Mouse (Mus musculus): ENCODE results near the gene Cbfa2t3.

DNA sequence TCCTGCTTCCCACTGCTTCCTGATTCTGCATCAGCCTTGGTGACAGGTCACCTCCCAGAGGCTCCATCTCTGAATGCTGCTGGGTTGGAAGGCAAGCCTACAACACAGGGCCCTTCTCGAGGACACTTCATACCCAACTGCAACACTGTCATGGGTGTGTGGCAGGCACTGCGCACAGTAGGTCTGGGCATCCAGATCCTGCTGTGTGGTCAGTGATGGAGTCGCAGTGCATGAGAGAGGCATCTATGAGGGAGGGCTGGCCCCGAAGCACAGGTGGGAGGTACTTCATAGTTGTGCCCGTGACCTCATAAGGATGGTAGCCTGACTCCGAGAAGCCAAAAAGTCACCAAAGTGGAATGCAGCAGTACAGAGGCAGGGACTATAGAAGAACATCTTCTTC is 26.3 kb upstream of the Cbfa2t3 start:
- TF ChIP-seq E2F4 (IDR thresholded peaks at IDR 0.05; ENCODE audit: borderline replicate concordance, low read depth, low read length) (no peak), CTCF (IDR thresholded peaks at IDR 0.05 in 2 of 3, conservative IDR thresholded peaks at IDR 0.05 in 1 of 3; ENCODE audit: control insufficient read depth in 1 of 3, insufficient read depth in 1 of 3, low read depth in 2 of 3, low read length in 3 of 3, poor library complexity in 1 of 3, severe bottlenecking in 1 of 3) (no peak), MXI1 (IDR thresholded peaks at IDR 0.05; ENCODE audit: low read depth, low read length) (no peak), CHD2 (IDR thresholded peaks at IDR 0.05; ENCODE audit: low read length) (no peak), SIN3A (IDR thresholded peaks at IDR 0.05; ENCODE audit: low read length) (no peak), POLR2A (IDR thresholded peaks at IDR 0.05; ENCODE audit: control insufficient read depth in 1 of 2, insufficient read depth in 1 of 2, low read depth in 1 of 2, low read length in 2 of 2, poor library complexity in 1 of 2) (no peak), ZMIZ1 (IDR thresholded peaks at IDR 0.05; ENCODE audit: low read depth, low read length) (no peak), KAT2A (conservative IDR thresholded peaks at IDR 0.05; ENCODE audit: low read depth, low read length) (no peak), USF2 (IDR thresholded peaks at IDR 0.05; ENCODE audit: borderline replicate concordance in 1 of 2, insufficient read depth in 1 of 2, low read depth in 1 of 2, low read length in 2 of 2) (no peak), ZC3H11A (IDR thresholded peaks at IDR 0.05; ENCODE audit: low read depth, low read length) (no peak), RAD21 (IDR thresholded peaks at IDR 0.05; ENCODE audit: low read depth, low read length) (no peak)

Measured in MEL (cell line).